Mouse (Mus musculus) brain, embryonic 14.5 days (tissue): Measurements from ENCODE around the gene Hlf.

ENCODE experiments used
- CTCF ChIP-seq: fragments of 200-500 bp; IDR thresholded peaks from 2 replicates; pipeline ENCODE4 v1.5.1; 2012; ENCODE audit warnings: inconsistent platforms, mild to moderate bottlenecking, moderate library complexity, borderline replicate concordance; ENCODE audit not compliant: insufficient read depth, insufficient read length; ENCODE audit errors: extremely low read depth
- POLR2A ChIP-seq: fragments of 200-500 bp; IDR thresholded peaks from 2 replicates; pipeline ENCODE4 v1.6.1; 2012; ENCODE audit warnings: mild to moderate bottlenecking, inconsistent platforms, borderline replicate concordance; ENCODE audit not compliant: poor library complexity, insufficient read depth, insufficient read length, severe bottlenecking; ENCODE audit errors: extremely low read depth

GRCm38 (mm10) chr11:90387501-90388440 is 2.9 kb downstream of the Hlf start:
- no peak for TF ChIP-seq POLR2A
- TF ChIP-seq CTCF: no peak
